Mouse (Mus musculus): ENCODE measurements around the gene Obp1b. TPM values are rescaled to one million over a fixed set of nuclear protein-coding genes. Genes with fewer than 3 reads are reported as not detected.
"Not testable (repeated sequence)": the region's sequence is repeated elsewhere in the genome, so short reads cannot be mapped to it uniquely, and the experiment has no call there.

Obp1b gene
- not detected in 2 replicates for polyA plus RNA-seq (2015; fragmentation: Nextera tagmentation; extraction: Ambion mirVana)

GRCm38 (mm10) chrX:78186477-78186876, at the start of gene Obp1b:
Gene Obp1b, plus strand, starts transcription at chrX:78186777.
- no CpG with 5 or more reads among the region's 3 CpGs for WGBS
- not testable (repeated sequence) for H3K4me1 ChIP-seq; H3K4me3 ChIP-seq (replicated peaks)

DNA sequence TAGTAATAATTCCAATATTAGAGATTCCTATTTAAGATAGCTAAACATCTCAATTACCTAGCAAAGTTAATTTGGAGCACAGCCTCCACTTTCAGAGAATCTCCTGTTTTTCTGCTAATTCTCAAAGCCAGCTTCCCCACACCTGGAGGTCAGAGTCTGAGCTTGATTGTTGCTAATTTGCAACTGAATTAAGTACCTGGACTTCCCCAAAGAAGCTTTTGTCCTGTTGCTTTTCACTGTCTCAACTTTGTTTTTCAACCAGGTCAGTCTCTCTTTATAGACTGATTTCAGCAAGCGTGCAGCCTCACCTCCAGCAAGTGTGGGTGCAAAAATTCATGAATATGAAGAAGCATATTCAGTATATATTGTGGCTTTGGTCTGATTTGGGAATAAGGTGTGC, 15.6 kb downstream of the Obp1b start:
- ATAC-seq (ENCODE audit: low FRiP score); H3K27ac ChIP-seq (replicated peaks); H3K4me3 ChIP-seq (replicated peaks); H3K4me2 ChIP-seq; H3K9me3 ChIP-seq (replicated peaks); H3K4me1 ChIP-seq; H3K9ac ChIP-seq (replicated peaks); H3K36me3 ChIP-seq; H3K27me3 ChIP-seq (replicated peaks): not testable (repeated sequence)
- WGBS = 65% methylated on average over 1 of the region's 1 CpGs

More at GRCm38 (mm10) chrX:78186477-78186876, at the start of gene Obp1b:
- H3K4me2 ChIP-seq; H3K9me3 ChIP-seq (replicated peaks); H3K36me3 ChIP-seq; ATAC-seq (ENCODE audit: low FRiP score); H3K27me3 ChIP-seq (replicated peaks); H3K27ac ChIP-seq (replicated peaks); H3K9ac ChIP-seq (replicated peaks): not testable (repeated sequence)

DNA sequence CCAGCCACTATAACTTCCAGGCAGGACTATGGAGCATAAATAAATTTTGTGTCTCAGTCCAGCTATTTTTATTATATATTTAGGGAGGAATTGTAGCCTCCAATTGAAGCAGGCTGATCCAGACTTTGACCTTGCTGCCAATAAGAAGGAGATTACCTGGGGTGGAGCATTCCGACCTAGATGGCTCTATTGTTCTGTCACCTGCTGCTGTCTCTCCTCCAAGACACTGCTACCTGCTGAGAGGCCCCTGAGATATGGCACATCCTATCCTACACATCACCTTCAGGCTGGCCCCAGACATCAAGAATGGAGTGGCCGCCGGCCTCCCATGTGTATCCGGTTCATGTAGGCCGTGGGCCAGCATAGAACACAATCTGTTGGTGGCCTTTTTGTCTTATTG, 16.3 kb downstream of the Obp1b start:
- no peaks in the 10 kb centered on the region for H3K27me3 ChIP-seq (replicated peaks)
- no peak overlapping the region for H3K9ac ChIP-seq (replicated peaks)
- H3K4me3 ChIP-seq (replicated peaks) = no peak overlapping the region
- no peaks in the 10 kb centered on the region for H3K4me1 ChIP-seq
- H3K36me3 ChIP-seq = no peaks in the 10 kb centered on the region
- no peak overlapping the region for H3K27ac ChIP-seq (replicated peaks)
- H3K9me3 ChIP-seq (replicated peaks) = no peaks in the 10 kb centered on the region
- 94% methylated on average over 5 of the region's 5 CpGs for WGBS
- ATAC-seq (ENCODE audit: low FRiP score) = no peak
- H3K4me2 ChIP-seq = no peak overlapping the region

Other genes with a start within 250 kb of the Obp1b start
- not detected in 2 replicates for gene Obp1a, start 95.4 kb upstream of the Obp1b start, polyA plus RNA-seq (2015; fragmentation: Nextera tagmentation; extraction: Ambion mirVana)
- gene Gm5938, start 61.3 kb upstream of the Obp1b start, polyA plus RNA-seq (2015; fragmentation: Nextera tagmentation; extraction: Ambion mirVana) = not detected in 2 replicates
- gene Gm14743, start 59.1 kb downstream of the Obp1b start, polyA plus RNA-seq (2015; fragmentation: Nextera tagmentation; extraction: Ambion mirVana) = not detected in 2 replicates
- gene 4930480E11Rik, start 182.9 kb downstream of the Obp1b start, polyA plus RNA-seq (2015; fragmentation: Nextera tagmentation; extraction: Ambion mirVana) = not detected in 2 replicates

Data from neural tube, embryonic 15.5 days (tissue).